Mouse (Mus musculus): ENCODE measurements around the gene Plscr3. TPM values are rescaled to one million over a fixed set of nuclear protein-coding genes. Genes with fewer than 3 reads are reported as not detected.

Plscr3 gene
- polyA plus RNA-seq, 1 experiment: 57.1 TPM

- Histone ChIP-seq H3K4me3 (ENCODE audit: insufficient read depth, low read depth, low read length) (no peak overlapping the region), H3K36me3 (ENCODE audit: control insufficient read depth, insufficient read depth, low read length) (no peaks in the 10 kb centered on the region), H3K27ac (ENCODE audit: insufficient read depth, low read depth, low read length) (no peak overlapping the region), H3K4me1 (ENCODE audit: control insufficient read depth, insufficient read depth, low read length) (no peaks in the 10 kb centered on the region), H3K27me3 (replicated peaks; ENCODE audit: control insufficient read depth, insufficient read depth, low read length) (no peaks in the 10 kb centered on the region)
- 51% methylated on average over 8 of the region's 8 CpGs for WGBS
- no peak for TF ChIP-seq CTCF (conservative IDR thresholded peaks at IDR 0.05; ENCODE audit: insufficient read depth, insufficient read length, low read depth, low read length)
- TF ChIP-seq POLR2A (IDR thresholded peaks at IDR 0.05; ENCODE audit: low read depth, low read length): no peak
- DNase-seq: no peak
These were observed 18.1 kb downstream of the Plscr3 start for GRCm38 (mm10) chr11:69864138-69864860.

DNA sequence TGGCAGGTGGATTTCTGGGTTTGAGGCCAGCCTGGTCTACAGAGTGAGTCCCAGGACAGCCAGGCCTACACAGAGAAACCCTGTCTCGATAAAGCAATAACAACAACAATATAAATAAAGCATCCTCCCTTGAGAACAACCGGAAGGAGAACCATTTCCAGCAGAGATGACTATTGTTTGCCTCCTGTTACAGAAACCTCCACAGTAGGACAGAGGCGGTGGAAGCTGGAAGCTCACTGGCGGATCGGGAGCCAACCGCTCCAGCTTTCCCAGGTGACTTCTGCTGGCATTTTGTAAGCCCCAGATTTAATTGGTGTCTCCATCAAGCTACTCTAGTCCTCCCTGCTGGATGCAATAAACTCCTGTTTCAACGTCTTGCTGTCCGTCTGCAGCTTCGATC, 19.4 kb downstream of the Plscr3 start:
- TF ChIP-seq POLR2A (IDR thresholded peaks at IDR 0.05; ENCODE audit: low read depth, low read length) (no peak), CTCF (conservative IDR thresholded peaks at IDR 0.05; ENCODE audit: insufficient read depth, insufficient read length, low read depth, low read length) (no peak)
- Histone ChIP-seq H3K36me3 (ENCODE audit: control insufficient read depth, insufficient read depth, low read length) (no peaks in the 10 kb centered on the region), H3K4me3 (ENCODE audit: insufficient read depth, low read depth, low read length) (no peak overlapping the region), H3K27ac (ENCODE audit: insufficient read depth, low read depth, low read length) (no peak overlapping the region), H3K4me1 (ENCODE audit: control insufficient read depth, insufficient read depth, low read length) (no peaks in the 10 kb centered on the region), H3K27me3 (replicated peaks; ENCODE audit: control insufficient read depth, insufficient read depth, low read length) (no peaks in the 10 kb centered on the region)
- WGBS: 84% methylated on average over 9 of the region's 9 CpGs
- DNase-seq: no peak

GRCm38 (mm10) chr11:69867335-69867734, 21.2 kb downstream of the Plscr3 start:
- DNase-seq: no peak
- Histone ChIP-seq H3K27ac (ENCODE audit: insufficient read depth, low read depth, low read length) (no peak overlapping the region), H3K4me3 (ENCODE audit: insufficient read depth, low read depth, low read length) (no peak overlapping the region), H3K4me1 (ENCODE audit: control insufficient read depth, insufficient read depth, low read length) (no peaks in the 10 kb centered on the region), H3K36me3 (ENCODE audit: control insufficient read depth, insufficient read depth, low read length) (no peaks in the 10 kb centered on the region), H3K27me3 (replicated peaks; ENCODE audit: control insufficient read depth, insufficient read depth, low read length) (no peaks in the 10 kb centered on the region)
- WGBS: 79% methylated on average over 9 of the region's 9 CpGs
- TF ChIP-seq POLR2A (IDR thresholded peaks at IDR 0.05; ENCODE audit: low read depth, low read length) (no peak), CTCF (conservative IDR thresholded peaks at IDR 0.05; ENCODE audit: insufficient read depth, insufficient read length, low read depth, low read length) (no peak)

GRCm38 (mm10) chr11:69870289-69871069, 24.3 kb downstream of the Plscr3 start:
- no peak overlapping the region for H3K4me3 ChIP-seq (ENCODE audit: insufficient read depth, low read depth, low read length)
- WGBS: 96% methylated on average over 2 of the region's 2 CpGs
- no peaks in the 10 kb centered on the region for H3K4me1 ChIP-seq (ENCODE audit: control insufficient read depth, insufficient read depth, low read length)
- no peaks in the 10 kb centered on the region for H3K36me3 ChIP-seq (ENCODE audit: control insufficient read depth, insufficient read depth, low read length)
- TF ChIP-seq CTCF (conservative IDR thresholded peaks at IDR 0.05; ENCODE audit: insufficient read depth, insufficient read length, low read depth, low read length) (no peak), POLR2A (IDR thresholded peaks at IDR 0.05; ENCODE audit: low read depth, low read length) (no peak)
- no peak overlapping the region for H3K27ac ChIP-seq (ENCODE audit: insufficient read depth, low read depth, low read length)
- no peaks in the 10 kb centered on the region for H3K27me3 ChIP-seq (replicated peaks; ENCODE audit: control insufficient read depth, insufficient read depth, low read length)
- DNase-seq: no peak

DNA sequence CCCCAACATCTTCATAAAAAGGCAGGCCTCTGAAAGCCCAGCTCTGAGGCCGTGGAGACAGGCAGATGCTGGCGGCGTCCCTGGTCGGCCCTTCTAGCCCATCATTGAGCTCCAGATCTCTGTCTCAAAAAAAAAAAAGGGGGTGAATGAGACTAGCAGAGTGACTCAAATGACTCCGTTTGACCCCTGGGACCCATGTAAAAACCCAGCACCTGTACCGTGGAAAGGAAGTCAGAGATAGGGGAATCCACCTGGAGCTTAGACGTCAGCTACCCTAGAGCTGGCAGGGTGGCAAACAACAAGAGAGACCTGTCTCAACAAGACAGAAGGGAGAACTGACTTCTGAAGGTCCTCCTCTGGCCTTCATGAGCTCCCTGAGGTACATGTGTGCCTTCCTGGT, 25.6 kb downstream of the Plscr3 start:
- DNase-seq: no peak
- TF ChIP-seq CTCF (conservative IDR thresholded peaks at IDR 0.05; ENCODE audit: insufficient read depth, insufficient read length, low read depth, low read length) (no peak), POLR2A (IDR thresholded peaks at IDR 0.05; ENCODE audit: low read depth, low read length) (no peak)
- Histone ChIP-seq H3K4me3 (ENCODE audit: insufficient read depth, low read depth, low read length) (no peak overlapping the region), H3K27me3 (replicated peaks; ENCODE audit: control insufficient read depth, insufficient read depth, low read length) (no peaks in the 10 kb centered on the region), H3K27ac (ENCODE audit: insufficient read depth, low read depth, low read length) (no peak overlapping the region), H3K36me3 (ENCODE audit: control insufficient read depth, insufficient read depth, low read length) (no peaks in the 10 kb centered on the region), H3K4me1 (ENCODE audit: control insufficient read depth, insufficient read depth, low read length) (no peaks in the 10 kb centered on the region)
- WGBS: 90% methylated on average over 7 of the region's 7 CpGs

DNA sequence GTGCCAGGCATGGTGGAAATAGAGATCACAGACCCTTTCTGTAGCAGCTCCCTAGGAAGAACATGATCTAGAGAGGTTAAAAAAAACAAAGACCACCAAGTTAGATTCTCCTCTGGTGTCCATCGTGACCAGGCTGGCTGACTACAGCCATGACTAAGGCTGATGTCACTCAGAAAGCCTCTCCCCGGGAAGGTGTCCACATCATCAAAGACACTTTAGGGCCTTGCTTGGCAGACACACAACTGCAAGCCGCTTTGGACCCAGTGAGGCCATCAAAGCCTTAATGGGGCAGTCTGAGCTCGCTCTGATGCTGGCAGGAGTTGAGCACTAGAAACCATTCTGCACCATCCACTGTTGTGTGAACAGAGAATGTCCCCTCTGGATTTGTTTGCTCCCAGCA, 26.3 kb downstream of the Plscr3 start:
- Histone ChIP-seq H3K36me3 (ENCODE audit: control insufficient read depth, insufficient read depth, low read length) (no peaks in the 10 kb centered on the region), H3K27me3 (replicated peaks; ENCODE audit: control insufficient read depth, insufficient read depth, low read length) (no peaks in the 10 kb centered on the region), H3K4me3 (ENCODE audit: insufficient read depth, low read depth, low read length) (no peak overlapping the region), H3K4me1 (ENCODE audit: control insufficient read depth, insufficient read depth, low read length) (no peaks in the 10 kb centered on the region), H3K27ac (ENCODE audit: insufficient read depth, low read depth, low read length) (no peak overlapping the region)
- no peak for TF ChIP-seq POLR2A (IDR thresholded peaks at IDR 0.05; ENCODE audit: low read depth, low read length)
- no peak for TF ChIP-seq CTCF (conservative IDR thresholded peaks at IDR 0.05; ENCODE audit: insufficient read depth, insufficient read length, low read depth, low read length)
- DNase-seq: no peak
- 81% methylated on average over 4 of the region's 4 CpGs for WGBS

DNA sequence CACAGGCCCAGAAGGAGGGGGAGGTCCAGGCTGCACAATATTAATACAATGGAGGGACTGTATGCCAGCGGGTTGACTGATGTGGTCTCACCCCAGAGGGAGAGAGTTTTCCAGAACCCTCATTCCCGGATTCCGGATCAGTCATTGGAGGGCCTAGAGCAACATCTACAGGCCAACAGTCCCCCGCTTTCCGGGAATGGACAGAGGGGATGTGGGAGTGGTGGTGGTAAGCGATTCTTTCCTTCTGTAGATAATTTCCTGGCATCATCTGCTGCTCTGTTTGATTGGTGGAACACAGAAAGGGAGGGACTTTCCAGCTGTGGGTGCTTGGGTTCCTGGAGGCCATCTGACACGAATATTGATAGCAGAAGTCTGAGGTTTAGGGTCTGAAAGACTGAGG, 30.0 kb downstream of the Plscr3 start:
- H3K4me1 ChIP-seq (ENCODE audit: control insufficient read depth, insufficient read depth, low read length): 0 out of 2 replicates have a peak, but pooled peaks cover 11% of the 10 kb centered on the region
- H3K27me3 ChIP-seq (replicated peaks; ENCODE audit: control insufficient read depth, insufficient read depth, low read length): no peaks in the 10 kb centered on the region
- TF ChIP-seq POLR2A (IDR thresholded peaks at IDR 0.05; ENCODE audit: low read depth, low read length) (no peak), CTCF (conservative IDR thresholded peaks at IDR 0.05; ENCODE audit: insufficient read depth, insufficient read length, low read depth, low read length) (no peak)
- H3K36me3 ChIP-seq (ENCODE audit: control insufficient read depth, insufficient read depth, low read length): no peaks in the 10 kb centered on the region
- no peak overlapping the region for H3K27ac ChIP-seq (ENCODE audit: insufficient read depth, low read depth, low read length)
- 51% methylated on average over 7 of the region's 7 CpGs for WGBS
- H3K4me3 ChIP-seq (ENCODE audit: insufficient read depth, low read depth, low read length): no peak overlapping the region
- DNase-seq: peak; percentile 65
